Mouse (Mus musculus): ENCODE results near the gene Crkl. TPM values are rescaled to one million over a fixed set of nuclear protein-coding genes. Genes with fewer than 3 reads are reported as not detected.

Gene Crkl
- 53.3 and 57.8 TPM in 2 replicates for polyA plus RNA-seq (2015; fragmentation: Nextera tagmentation; extraction: Ambion mirVana)

DNA sequence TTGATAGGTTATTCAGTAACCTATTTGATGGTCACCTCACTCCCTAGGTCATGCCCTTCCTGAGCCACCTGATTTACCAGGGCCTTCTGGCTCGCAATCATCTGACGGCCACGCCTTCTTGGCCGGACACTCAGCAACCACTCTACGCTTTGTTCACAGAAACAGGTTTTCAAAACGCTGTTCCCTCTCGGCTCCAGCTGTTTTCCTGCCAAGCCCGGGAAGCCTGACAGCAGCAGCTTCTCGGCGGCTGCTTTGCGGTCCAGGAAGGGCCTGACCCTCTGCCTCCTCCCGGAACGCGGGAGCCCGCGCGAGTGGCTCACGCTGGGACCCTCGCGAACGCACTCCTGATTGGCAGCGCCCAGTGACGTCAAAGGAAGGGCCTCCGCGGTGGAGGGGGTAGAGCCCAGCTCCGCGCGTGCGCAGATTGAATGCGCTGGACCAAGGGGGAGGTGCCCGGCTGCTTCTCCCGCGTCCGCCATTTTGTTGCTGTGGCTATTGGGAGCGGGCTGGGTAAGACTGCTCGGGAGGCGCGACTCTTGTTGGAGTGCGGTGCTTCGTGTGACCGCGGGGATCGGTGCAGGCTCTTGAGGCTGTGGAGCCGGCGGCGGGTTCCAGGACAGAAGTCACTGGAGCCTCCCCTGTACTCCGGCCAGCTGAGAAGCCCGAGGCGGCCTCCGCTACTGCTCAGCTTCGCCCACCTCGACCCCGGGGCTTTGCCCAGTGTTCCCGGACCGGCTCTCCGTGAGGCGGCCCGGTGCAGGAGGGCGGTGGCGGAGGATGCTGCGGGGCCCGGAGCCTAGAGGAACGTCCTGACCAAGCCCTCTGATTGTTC lies at the start of gene Crkl:
Gene Crkl (plus strand): TSS at position 447 of the 832 bp plus-strand sequence.
- no peaks in the 10 kb centered on the region for H3K9me3 ChIP-seq
- WGBS: under 1% methylated on average over 63 of the region's 63 CpGs
- H3K4me3 ChIP-seq (replicated peaks): peak within 1 kb of the TSS; percentile 80
- peak; percentile 99 for ATAC-seq
- H3K27ac ChIP-seq: peak within 1 kb of the TSS; percentile 93
- peaks cover 9% of the 10 kb centered on the region for H3K4me1 ChIP-seq (replicated peaks)
- peaks cover 5% of the 10 kb centered on the region; the same call in 1 of the 2 replicates for H3K36me3 ChIP-seq
- H3K9ac ChIP-seq: peak within 1 kb of the TSS; percentile 96
- H3K4me2 ChIP-seq (replicated peaks): peak within 1 kb of the TSS; percentile 78
- no peaks in the 10 kb centered on the region for H3K27me3 ChIP-seq (replicated peaks)

DNA sequence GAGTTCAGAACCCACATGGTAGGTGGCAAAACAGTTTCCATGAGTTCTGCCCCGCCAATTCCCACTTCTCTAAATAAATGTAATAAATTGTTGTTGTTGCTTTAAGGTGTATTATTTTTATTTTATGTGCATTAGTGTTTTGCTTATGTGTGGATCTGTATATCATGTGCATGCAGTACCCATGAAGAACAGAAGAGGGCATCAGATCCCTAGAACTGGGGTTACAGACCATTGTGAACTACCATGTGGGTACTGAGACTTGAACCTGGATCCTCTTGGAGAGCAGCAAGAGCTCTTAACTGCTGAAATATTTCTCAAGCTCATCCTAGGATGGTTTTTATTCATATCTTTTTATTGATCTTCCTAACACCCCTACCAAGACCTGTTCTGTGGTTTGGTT lies 48.9 kb upstream of the Crkl start:
- Histone ChIP-seq H3K27me3 (replicated peaks) (no peaks in the 10 kb centered on the region), H3K27ac (no peak overlapping the region), H3K4me1 (replicated peaks) (peaks cover 12% of the 10 kb centered on the region), H3K9ac (no peak overlapping the region), H3K9me3 (no peaks in the 10 kb centered on the region), H3K4me3 (replicated peaks) (no peak overlapping the region), H3K4me2 (replicated peaks) (no peak overlapping the region), H3K36me3 (no peaks in the 10 kb centered on the region)
- no peak for ATAC-seq
- WGBS: 85% methylated on average over 1 of the region's 1 CpGs

DNA sequence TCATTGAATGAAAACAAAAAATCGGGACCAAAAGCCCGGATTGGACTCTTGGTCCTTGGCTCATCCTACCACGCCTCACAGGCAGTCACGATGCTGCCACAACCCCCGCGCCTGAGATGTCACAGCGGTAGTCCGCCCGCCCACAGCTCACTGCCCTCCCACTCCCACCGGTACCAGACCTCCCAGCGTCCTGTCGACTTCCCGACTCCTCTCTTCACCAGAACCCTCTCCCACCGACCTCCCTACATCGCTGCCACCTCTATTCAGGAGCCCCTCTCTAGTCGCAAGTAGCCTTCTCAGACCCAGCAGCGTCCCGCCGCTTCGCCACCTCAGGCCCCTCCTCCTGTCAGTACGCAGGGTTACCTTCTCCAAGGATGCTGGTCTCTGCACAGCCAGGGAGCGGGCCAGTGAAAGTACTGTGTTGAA lies 46.5 kb upstream of the Crkl start:
- peak overlapping the region; percentile 65 for H3K9ac ChIP-seq
- peak; percentile 84 for ATAC-seq
- peak overlapping the region; percentile 69; the same call in 1 of the 2 replicates for H3K27ac ChIP-seq
- no peaks in the 10 kb centered on the region for H3K27me3 ChIP-seq (replicated peaks)
- H3K4me3 ChIP-seq (replicated peaks): peak overlapping the region; percentile 84
- under 1% methylated on average over 22 of the region's 22 CpGs for WGBS
- no peaks in the 10 kb centered on the region for H3K36me3 ChIP-seq
- H3K9me3 ChIP-seq: no peaks in the 10 kb centered on the region
- peak overlapping the region; percentile 82 for H3K4me2 ChIP-seq (replicated peaks)
- H3K4me1 ChIP-seq (replicated peaks): peaks cover 16% of the 10 kb centered on the region

GRCm38 (mm10) chr16:17405736-17406443 lies 45.9 kb upstream of the Crkl start, which contains the start of the genes Snap29 and Pi4ka:
Gene Snap29 (plus strand): TSS chr16:17405986.
Gene Pi4ka (minus strand): TSS chr16:17406314.
- under 1% methylated on average over 64 of the region's 69 CpGs for WGBS
- H3K9ac ChIP-seq: peak within 1 kb of the TSS; percentile 65

DNA sequence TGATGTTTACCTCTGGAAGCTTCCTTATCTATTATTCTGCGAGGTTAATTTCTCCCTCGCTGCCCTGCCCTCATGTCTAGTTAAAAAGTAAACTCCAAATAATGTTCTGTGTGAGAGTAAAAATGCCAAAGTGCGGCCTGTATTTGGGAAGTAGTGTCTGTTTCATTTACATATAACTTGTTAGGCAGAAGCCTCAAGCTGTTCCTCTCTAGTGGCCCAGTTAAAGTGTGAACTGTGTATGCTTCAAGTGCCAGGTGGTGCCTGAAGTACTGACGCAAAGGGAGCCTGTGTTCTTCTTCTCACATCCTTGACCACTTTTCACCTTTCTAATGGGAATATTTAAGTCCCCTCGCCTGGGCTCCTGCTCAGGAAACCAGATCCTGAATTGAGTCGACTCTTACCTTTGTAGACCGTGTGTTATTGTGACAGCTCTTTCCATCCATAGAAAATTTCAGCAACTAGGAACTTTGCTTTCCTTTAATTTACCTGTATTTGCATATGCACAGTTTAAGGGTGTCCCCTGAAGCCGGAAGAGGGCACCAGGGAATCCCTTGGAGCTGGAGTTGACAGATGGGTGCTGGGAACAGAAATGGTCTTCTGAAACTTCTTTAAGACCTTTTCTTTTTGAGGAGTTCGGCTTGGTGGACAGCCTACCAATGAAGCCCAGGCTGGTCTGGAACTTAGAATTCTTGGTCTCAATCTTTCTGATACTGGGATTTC lies 45.1 kb upstream of the Crkl start:
- Histone ChIP-seq H3K4me3 (replicated peaks) (peak overlapping the region; percentile 84), H3K27me3 (replicated peaks) (no peaks in the 10 kb centered on the region), H3K9me3 (no peaks in the 10 kb centered on the region), H3K27ac (no peak overlapping the region), H3K4me1 (replicated peaks) (peaks cover 16% of the 10 kb centered on the region), H3K36me3 (no peaks in the 10 kb centered on the region), H3K4me2 (replicated peaks) (peak overlapping the region; percentile 52), H3K9ac (peak overlapping the region; percentile 59)
- no peak for ATAC-seq
- whole genome bisulfite sequencing: 32% methylated on average over 9 of the region's 9 CpGs

More at GRCm38 (mm10) chr16:17405736-17406443, 45.9 kb upstream of the Crkl start, which contains the start of the genes Snap29 and Pi4ka:
- Histone ChIP-seq H3K4me3 (replicated peaks) (peak within 1 kb of the TSS; percentile 84), H3K9me3 (no peaks in the 10 kb centered on the region), H3K36me3 (no peaks in the 10 kb centered on the region), H3K27ac (peak within 1 kb of the TSS; percentile 69), H3K27me3 (replicated peaks) (no peaks in the 10 kb centered on the region), H3K4me2 (replicated peaks) (peak within 1 kb of the TSS; percentile 82), H3K4me1 (replicated peaks) (peaks cover 16% of the 10 kb centered on the region)
- ATAC-seq: peak; percentile 99

DNA sequence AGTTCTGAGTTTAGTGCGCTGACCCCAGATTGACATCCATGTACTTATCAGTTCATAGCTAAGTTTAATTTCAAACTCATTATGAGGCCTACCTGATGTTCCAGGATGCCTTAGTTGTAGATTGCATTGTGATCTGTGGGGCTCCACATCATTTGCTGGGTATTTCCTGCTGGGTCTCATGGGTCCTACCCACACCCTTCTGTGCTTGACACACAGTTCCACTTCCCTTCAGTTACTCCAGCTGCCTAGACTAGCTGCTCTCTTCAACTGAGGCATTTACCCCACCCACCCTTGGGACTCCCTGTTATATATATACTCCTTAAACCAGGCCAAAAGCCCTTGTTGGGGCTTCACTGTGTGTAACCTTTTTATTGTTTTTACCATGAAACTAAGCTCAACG lies 42.7 kb upstream of the Crkl start:
- H3K9me3 ChIP-seq: no peaks in the 10 kb centered on the region
- H3K4me2 ChIP-seq (replicated peaks): no peak overlapping the region
- ATAC-seq: no peak
- no peak overlapping the region for H3K9ac ChIP-seq
- H3K36me3 ChIP-seq: no peaks in the 10 kb centered on the region
- H3K27ac ChIP-seq: no peak overlapping the region
- no peak overlapping the region for H3K4me3 ChIP-seq (replicated peaks)
- WGBS: 97% methylated on average over 2 of the region's 2 CpGs
- H3K27me3 ChIP-seq (replicated peaks): no peaks in the 10 kb centered on the region
- peaks cover 16% of the 10 kb centered on the region for H3K4me1 ChIP-seq (replicated peaks)

DNA sequence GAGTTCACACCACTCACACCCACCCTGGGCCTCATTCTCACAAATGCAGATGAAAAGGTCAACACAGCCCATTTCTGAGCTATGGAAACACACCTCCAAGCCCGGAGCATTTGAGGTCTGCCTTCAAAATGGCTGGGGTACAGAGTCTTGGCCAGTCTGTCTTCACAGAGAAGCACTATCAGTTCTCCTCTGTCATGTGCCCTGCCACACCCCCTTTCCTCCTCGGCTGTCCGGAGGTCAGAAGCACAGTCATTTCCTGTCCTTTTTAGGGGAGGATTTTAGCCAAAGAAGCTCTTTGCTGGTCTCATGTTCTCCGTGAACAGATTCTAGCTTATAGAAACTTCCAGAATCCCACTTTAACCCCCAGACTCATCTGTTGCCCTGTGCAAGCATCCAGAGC lies 41.6 kb upstream of the Crkl start:
- H3K4me3 ChIP-seq (replicated peaks): no peak overlapping the region
- H3K4me2 ChIP-seq (replicated peaks): no peak overlapping the region
- 40% methylated on average over 4 of the region's 4 CpGs for WGBS
- no peak overlapping the region for H3K27ac ChIP-seq
- peaks cover 10% of the 10 kb centered on the region; the same call in 1 of the 2 replicates for H3K4me1 ChIP-seq (replicated peaks)
- H3K9me3 ChIP-seq: no peaks in the 10 kb centered on the region
- no peak for ATAC-seq
- no peaks in the 10 kb centered on the region for H3K36me3 ChIP-seq
- no peaks in the 10 kb centered on the region for H3K27me3 ChIP-seq (replicated peaks)
- H3K9ac ChIP-seq: no peak overlapping the region

DNA sequence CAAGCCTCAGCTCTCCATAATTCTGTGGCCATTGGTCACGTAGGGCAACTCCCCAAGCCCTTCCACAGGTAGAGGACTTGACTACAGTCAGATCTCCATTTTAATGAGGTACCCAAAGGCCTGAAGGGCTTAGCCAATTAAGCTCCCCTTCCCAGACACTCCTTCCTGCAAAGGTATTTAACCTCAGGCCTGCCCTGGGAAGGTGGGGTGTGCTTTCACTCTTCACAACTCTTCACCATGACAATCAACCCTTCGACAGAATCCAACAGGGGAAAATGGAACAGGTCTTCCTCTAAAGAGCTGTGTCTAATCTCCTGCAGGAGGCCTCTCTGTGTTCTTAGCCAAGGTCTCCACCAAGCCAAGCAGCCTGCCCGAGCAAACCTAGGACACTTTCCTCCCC lies 28.8 kb upstream of the Crkl start:
- H3K36me3 ChIP-seq: peaks cover 22% of the 10 kb centered on the region; the same call in 1 of the 2 replicates

DNA sequence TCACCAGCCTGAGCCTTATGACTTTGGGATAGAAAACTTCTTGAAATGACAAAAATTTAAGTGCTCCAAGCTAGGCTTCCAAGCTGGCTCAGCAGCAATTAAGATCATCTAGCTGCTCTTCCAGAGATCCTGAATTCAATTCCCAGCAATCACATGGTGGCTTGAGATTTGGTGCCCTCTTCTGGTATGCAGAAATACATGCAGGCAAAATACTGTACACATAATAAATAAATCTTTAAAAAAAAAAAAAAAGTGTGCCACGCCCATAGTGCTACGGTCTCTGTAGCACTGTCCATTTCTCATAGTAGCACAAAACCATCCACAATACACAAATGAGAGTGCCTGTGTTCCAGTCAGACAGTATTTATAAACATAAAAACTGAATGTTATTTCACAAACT lies 19.2 kb upstream of the Crkl start:
- Histone ChIP-seq H3K4me3 (replicated peaks) (no peak overlapping the region), H3K36me3 (0 out of 2 replicates have a peak, but pooled peaks cover 10% of the 10 kb centered on the region), H3K27me3 (replicated peaks) (no peaks in the 10 kb centered on the region), H3K4me1 (replicated peaks) (no peaks in the 10 kb centered on the region), H3K27ac (no peak overlapping the region), H3K4me2 (replicated peaks) (no peak overlapping the region), H3K9ac (no peak overlapping the region), H3K9me3 (no peaks in the 10 kb centered on the region)
- no peak for ATAC-seq
- 74% methylated on average over 2 of the region's 2 CpGs for WGBS

More for the DNA sequence above, 28.8 kb upstream of the Crkl start:
- no peak overlapping the region for H3K9ac ChIP-seq
- 75% methylated on average over 3 of the region's 3 CpGs for WGBS
- H3K9me3 ChIP-seq: no peaks in the 10 kb centered on the region
- no peak overlapping the region for H3K4me3 ChIP-seq (replicated peaks)
- H3K4me2 ChIP-seq (replicated peaks): no peak overlapping the region
- no peaks in the 10 kb centered on the region for H3K27me3 ChIP-seq (replicated peaks)
- ATAC-seq: no peak
- H3K27ac ChIP-seq: no peak overlapping the region
- no peaks in the 10 kb centered on the region for H3K4me1 ChIP-seq (replicated peaks)

DNA sequence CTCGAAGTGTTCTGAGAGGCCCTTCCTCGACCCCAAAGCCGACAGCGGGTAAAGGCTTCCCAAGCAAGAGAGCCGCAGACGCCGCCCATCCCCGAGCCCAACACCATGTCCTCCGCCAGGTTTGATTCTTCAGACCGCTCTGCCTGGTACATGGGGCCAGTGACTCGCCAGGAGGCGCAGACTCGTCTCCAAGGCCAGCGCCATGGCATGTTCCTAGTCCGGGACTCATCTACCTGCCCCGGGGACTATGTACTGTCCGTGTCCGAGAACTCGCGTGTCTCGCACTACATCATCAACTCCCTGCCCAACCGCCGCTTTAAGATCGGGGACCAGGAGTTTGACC lies 557 bp downstream of the Crkl start:
- Histone ChIP-seq H3K36me3 (peaks cover 9% of the 10 kb centered on the region; the same call in 1 of the 2 replicates), H3K9ac (peak overlapping the region; percentile 96), H3K4me2 (replicated peaks) (peak overlapping the region; percentile 78), H3K4me3 (replicated peaks) (peak overlapping the region; percentile 80), H3K27me3 (replicated peaks) (no peaks in the 10 kb centered on the region), H3K4me1 (replicated peaks) (peaks cover 9% of the 10 kb centered on the region), H3K9me3 (no peaks in the 10 kb centered on the region), H3K27ac (peak overlapping the region; percentile 93)
- under 1% methylated on average over 24 of the region's 24 CpGs for WGBS
- peak; percentile 67 for ATAC-seq

DNA sequence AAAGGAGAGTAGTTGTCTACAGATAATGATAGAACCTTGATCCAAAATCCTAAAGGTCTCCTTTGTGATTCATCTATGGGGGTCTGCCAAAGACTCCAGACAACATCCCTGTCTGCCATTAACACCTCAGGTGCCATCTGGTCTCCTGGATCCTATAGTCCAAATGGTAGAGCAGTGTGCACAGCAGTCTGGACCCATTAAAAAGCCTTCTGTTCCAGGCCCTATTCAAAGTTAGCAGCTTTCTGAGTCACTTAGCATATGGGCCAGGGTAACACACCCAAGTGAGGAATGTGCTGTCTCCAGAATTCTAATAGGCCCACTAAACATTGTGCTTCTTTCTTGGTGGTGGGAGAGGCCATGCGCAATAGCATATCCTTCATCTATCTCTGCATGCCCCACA lies 5.1 kb downstream of the Crkl start:
- WGBS: 97% methylated on average over 1 of the region's 1 CpGs
- Histone ChIP-seq H3K4me2 (replicated peaks) (no peak overlapping the region), H3K36me3 (peaks cover 10% of the 10 kb centered on the region; the same call in 1 of the 2 replicates), H3K9ac (no peak overlapping the region), H3K4me1 (replicated peaks) (peaks cover 7% of the 10 kb centered on the region), H3K27ac (no peak overlapping the region), H3K9me3 (no peaks in the 10 kb centered on the region), H3K4me3 (replicated peaks) (no peak overlapping the region), H3K27me3 (replicated peaks) (no peaks in the 10 kb centered on the region)
- no peak for ATAC-seq

DNA sequence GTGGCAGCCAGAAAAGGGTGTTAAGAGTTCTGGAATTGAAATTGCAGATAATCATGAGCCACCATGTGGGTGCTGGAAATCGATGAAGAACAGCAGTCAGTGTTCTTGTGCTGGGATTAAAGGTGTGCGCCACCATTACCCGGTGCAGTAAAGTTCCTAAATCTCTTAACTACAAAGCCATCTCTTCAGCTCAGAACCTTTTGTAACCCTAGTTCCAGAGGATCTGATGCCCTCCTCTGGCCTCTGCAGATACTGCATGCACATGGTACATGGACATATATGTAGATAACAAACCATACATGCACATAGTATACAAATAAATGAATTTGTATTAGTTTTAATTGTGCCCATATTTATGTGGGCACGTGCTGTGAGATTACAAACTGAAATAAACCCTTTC lies 8.5 kb downstream of the Crkl start:
- Histone ChIP-seq H3K9me3 (no peaks in the 10 kb centered on the region), H3K4me2 (replicated peaks) (no peak overlapping the region), H3K27me3 (replicated peaks) (no peaks in the 10 kb centered on the region), H3K4me1 (replicated peaks) (peaks cover 1% of the 10 kb centered on the region; the same call in 1 of the 2 replicates), H3K9ac (no peak overlapping the region), H3K27ac (no peak overlapping the region), H3K36me3 (peaks cover 9% of the 10 kb centered on the region; the same call in 1 of the 2 replicates), H3K4me3 (replicated peaks) (no peak overlapping the region)
- no peak for ATAC-seq
- 89% methylated on average over 4 of the region's 4 CpGs for WGBS
